Mouse (Mus musculus): ENCODE measurements around the gene Brf1.
A peak's percentile ranks its signal among the peaks of the same experiment; 100 is the strongest.

The Brf1 gene

DNA sequence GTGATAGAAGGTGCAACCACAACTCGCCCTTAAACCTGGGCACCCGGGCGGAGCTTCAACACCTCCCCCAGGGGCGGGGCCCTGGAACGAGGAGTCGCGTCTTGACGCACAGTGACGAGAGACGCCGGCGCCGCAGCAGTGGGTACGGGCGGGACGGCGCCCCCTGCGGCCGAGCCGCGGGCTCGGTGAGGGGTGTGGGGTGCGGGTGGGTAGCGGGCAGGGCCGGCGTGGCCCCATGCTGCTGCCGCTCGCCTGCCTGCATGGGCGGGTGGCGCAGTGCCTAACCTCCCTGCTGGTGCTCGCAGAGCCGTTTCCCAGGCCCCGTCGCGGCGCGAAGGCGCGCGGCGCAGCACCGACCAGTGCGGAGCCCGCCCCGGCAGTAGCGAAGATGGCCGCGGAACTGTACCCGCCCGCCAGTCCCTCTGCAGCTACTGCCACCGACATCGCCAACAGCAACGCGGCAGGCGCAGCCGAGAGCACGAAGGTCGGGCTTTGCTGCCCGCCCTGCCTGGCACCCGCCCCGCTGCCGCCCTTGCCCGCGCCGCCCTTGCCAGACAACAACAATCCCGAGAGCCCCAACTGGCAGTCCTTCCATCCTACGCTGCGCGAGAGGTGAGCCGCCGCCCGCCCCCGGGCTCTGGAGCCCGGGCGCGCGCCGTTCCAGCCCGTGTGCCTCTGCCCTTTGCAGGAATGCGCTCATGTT lies 24.0 kb downstream of the Brf1 start, which contains the start of gene Btbd6:
Btbd6 (plus strand) TSS at position 112 of the 703 bp plus-strand sequence.
- peak; percentile 85 to 90 for DNase-seq (ENCODE audit: low spot score in 2 of 2)

DNA sequence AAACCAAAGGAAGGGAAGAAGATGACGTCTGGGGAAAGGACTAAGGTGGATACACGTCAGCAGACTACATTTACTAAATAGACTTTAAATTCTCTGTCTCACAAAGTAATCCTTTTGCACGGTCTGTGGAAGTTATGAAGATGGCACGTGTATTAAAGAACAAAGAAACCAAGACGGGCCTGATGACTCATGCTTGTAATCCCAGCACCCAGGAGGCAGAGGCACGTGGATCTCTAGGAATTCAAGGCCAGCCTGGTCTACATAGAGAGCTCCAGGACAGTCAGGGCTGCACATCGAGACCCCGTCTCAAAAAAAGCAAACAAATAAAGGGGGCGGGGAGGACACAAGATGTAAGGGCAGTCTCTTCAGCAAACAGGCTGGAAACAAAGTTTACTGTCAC lies 25.8 kb downstream of the Brf1 start:
- no peak for DNase-seq (ENCODE audit: low spot score in 2 of 2)

DNA sequence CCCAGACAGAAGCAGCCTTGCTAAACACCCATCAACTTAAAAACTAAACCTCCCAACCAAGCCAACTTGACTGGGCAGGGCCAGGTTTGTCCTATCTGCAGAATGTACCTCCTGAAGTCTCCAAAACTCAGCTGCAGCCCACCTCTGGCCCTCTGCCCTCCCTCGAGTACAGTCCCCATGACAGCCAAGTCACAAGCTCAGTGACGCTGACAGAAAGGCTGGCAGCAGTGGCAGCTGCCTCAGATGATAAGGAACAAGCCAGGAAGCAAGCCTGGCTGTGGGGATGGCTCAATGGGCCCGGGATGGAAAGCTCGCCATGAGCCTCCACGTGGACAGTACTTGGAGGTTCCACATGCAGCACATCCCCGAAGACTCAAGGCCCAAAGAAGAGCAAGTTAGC lies 30.9 kb downstream of the Brf1 start:
- DNase-seq (ENCODE audit: low spot score in 2 of 2), result no peak

DNA sequence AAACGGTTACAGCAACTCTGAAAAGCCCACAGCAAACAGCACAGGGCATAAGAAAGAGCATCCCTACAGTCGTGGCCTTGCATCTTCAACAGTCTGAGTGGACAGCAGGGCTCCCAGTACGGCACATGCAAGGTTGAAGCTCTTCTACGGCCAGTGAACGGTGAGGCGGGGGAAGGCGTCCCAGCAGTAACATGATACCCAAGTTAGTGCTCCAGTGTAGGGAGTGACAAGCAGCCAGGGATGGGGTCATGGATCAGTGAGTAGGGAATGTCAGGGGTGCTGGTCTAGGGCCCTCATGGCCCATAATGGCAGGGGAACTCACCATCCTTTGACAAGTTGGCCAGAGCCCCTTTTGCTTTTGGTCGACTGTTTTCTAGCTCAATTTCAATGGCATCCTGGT lies 31.6 kb downstream of the Brf1 start:
- no peak for DNase-seq (ENCODE audit: low spot score in 2 of 2)

DNA sequence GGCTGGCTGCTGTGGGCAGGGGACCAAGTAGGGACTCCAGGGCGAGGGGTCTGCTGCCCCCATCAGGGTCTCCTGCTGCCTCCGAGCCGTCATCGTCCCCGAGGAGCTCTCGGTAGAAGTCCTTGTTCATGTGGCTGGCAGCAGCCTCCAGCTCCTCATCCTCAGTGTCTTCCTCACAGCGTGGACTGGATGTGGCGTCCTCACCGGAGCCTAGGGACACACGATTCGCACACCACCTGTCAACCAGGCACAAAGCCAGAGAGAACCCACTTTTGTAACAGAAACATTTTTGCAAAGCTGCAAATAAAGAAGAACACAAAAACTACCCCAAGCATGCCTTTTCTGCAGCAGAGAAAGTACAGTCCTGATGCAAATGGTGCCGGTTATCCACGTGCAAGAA lies 34.7 kb downstream of the Brf1 start:
- DNase-seq (ENCODE audit: low spot score in 2 of 2), result no peak

DNA sequence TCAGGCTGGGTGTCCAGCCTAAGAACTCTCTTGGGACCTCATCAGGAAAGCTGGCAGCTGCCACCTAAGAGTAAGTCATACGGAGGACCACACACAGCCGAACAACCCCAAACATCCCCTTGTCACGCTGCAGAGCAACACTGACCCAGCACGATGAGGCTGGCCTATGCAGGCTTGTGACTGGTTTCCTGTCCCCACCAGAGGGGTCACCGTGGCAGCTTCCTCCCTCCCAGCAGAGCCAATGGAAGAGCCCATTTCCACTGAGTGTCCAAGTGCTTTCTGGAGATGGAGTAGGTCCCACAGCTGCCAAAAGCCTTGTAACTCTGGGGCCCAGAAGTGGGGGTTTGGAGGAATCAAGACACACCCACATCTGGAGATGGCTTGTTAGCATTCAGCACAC lies 38.6 kb downstream of the Brf1 start:
- no peak for DNase-seq (ENCODE audit: low spot score in 2 of 2)

DNA sequence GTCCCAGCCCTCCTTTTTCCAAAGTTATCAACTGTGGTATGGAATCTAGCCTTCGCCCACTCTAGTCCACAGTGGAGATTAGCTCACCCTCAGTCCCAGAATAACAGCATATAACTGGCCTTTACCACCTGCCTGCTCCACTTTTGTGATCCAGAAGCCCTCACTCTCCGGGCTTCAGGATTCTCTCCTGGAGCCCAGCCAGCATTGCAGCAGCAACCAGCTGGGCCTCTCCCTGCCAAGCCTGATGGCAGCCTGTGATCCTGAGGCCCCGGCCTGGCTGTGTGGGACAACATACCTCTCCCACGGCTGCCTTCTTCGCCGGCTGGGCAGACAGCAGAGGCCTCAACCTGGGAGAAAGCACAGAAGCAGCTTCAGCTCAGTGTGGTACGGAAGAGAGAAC lies 39.1 kb downstream of the Brf1 start:
- no peak for DNase-seq (ENCODE audit: low spot score in 2 of 2)

DNA sequence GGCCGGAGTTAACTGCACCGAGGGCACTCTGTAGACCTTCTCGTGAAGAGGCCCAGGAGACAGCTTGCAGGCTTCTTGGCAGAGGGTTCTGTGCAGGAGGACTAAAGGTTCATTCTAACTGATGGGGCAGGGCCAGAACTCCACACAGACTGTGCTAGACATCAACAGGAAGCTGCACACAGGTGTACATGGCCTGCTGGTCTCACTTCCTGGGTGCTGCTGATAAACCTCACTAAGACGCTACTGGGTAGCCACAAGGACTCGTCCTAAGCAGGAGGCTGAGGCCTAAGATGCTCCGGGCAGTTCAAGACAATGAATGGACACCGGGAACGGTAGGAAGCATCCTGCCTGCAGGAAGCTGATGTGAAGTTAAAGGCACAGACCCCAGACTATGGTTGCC lies 41.1 kb downstream of the Brf1 start:
- no peak for DNase-seq (ENCODE audit: low spot score in 2 of 2)

DNA sequence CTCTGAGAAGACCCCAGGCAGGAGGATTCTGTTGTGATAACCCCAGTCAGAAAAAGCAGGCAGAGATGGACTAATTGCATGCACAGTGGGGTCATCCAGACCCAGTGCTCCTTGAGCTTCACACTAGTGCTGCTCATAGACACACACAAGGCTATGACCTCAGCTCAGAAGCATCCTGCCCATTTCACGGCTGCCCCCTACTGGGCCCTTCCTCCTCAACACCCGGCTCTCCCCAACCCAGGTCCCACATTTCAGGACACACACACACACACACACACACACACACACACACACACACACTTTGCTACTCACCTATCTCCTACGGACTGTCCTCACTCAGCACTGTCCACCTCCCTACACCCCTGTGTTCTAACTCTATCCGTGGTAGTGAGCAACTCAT lies 42.2 kb downstream of the Brf1 start:
- peak in 1 of 2 experiments; percentile 48 for DNase-seq (ENCODE audit: low spot score in 2 of 2)

DNA sequence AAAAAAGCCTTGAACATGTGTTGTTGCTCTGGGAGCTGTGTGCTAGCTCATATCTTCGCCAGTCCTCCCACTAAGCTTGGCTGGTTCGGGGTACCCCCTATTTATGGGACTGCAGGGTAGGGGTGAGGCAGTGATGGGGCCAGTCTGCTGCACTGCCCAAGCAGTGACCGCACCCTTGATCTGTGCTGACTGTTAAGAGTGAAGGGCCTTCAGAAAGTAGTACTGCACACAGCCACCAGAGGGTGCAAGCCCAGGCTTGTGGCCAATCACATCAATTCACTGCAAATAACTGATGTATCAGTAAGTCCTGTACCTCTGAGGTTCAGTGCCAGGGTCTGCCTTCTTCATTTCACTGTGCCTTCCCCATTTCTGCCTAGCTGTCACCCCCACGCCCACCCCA lies 44.7 kb downstream of the Brf1 start:
- DNase-seq (ENCODE audit: low spot score in 2 of 2), result peak; percentile 71 to 81

DNA sequence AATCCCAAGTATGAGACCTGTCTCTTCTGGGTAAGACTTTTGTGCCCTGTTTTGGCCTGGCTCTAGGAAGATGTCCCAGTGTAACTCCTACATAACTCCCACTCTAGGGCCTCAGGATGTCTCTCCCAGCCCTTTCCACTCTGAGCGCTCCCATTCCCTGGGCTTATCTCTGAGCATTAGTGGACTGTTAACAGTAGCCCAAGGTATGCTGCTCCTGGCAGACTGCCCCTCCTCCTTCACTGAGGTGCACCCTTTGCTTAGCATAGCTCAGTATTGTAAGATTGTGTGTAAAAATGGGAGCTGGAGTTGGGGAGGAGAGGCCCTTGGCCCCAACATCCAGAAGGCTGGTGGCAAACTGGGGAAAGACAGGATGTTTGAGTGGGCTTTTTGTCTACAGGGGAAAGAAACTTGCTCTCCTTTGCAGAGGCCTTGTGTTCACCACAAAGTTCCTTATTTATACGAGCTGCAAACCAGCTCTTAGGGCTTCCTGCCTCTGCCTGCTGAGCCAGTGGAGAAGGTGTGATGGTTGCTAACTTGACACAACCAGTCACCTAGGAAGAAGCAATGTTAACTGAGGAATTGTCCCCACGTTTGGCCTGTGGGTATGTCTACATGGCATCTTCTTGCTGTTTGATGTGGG lies 47.5 kb downstream of the Brf1 start:
- no peak for DNase-seq (ENCODE audit: low spot score in 2 of 2)

DNA sequence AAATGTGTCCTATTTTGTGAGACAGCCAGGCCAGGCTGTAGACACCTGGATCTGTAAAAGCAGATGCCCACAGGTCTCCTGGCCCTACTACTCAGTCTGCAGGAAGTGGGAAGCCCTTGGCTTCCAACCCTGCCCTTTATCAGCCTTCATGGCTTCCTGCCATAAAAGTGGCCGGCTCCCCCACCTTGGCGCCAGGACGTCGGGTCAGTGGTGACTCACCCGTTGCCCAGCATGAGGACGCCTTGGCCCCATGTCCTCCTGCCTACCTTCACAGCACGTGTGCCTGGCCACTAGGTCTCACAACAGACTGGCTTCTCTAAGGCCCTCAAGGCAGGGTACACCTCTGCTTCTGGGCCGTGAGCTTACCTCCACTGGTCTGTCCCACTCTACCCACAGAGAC lies 48.1 kb downstream of the Brf1 start:
- peak; percentile 82 to 87 for DNase-seq (ENCODE audit: low spot score in 2 of 2)

DNA sequence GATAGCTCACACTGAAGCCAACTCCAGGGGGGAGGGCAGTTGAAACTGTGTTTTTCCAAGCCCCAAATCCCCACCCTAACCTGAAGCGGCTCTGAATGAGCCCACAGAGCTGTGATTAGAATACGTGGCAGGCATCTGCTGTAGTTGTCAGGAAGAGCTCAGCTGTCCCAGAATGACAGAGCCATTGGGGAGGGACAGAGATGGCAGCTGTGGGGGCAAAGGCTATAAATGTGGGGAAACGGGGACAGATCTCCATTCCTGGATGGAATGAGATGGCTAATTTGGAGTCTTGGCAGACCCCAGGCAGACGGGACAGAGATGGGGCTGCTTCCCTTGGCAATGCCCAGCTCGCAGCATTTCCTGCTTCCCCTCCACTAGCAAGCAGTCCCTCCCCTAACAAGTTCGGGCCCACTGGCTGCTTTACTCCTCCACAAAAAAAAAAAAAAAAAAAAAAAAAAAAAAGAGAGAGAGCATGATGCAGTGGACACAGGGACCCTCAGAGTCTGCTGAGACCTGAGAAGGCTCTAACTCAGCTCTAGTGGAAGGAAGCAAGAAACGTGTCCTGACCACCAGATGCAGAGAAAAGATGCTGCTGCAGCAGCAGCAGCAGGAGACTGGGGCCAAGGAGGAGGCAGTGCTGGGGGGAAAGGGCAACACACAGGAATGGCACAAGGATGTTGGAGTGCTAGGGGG lies 49.2 kb downstream of the Brf1 start:
- no peak for DNase-seq (ENCODE audit: low spot score in 2 of 2)

DNA sequence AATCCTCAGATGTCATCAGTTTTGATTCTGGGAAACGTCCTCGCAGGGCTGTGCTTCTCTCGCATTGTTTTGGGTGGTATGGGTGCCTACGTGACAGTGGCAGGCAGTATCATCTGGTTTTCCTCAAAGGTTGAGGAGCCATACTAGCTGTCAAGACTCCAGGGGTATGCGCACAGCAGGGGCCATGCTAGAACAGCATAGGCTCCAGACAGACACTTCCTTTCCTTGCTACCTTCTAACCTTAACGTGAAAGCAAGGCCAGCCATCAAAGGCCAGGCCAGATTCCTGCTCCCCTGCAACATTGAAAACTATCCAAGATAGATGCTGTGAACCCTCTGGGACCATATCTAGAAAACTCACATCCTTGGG lies 49.8 kb downstream of the Brf1 start:
- DNase-seq (ENCODE audit: low spot score in 2 of 2), result no peak

DNA sequence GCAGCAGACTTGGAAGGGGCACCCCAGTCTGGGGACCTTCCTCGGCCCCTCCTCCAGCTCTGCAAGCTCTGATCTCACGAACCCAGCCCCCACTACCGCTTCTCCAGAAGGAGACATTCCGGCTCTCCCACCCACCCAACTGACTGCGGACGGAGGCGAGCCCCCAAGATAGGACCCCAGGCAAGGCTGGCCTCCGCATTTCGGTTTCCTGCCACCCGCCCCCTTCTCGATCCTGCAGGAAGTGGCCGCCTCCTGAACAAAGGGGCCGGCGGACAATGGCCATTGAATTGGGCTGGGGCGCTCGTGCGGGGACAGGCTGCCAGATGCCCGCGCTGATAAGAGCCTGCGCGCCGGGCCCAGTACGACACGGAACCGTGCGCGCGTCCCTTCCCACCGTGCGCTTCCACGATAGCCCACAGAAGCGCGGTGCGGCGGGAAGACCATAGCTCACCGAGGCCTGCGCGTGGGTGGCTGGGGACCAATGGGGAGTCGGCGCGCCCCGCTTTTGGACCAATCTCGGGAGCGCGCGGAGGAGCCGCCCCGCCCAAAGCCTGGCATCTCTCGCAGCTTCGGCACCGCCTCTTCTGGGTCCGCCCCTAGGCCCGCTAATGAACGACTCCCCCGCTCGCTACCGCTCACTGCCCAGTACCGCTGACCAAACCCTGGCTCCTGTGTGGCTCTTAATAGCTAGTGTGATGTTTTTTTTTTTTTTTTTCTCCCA lies 50.3 kb downstream of the Brf1 start:
- DNase-seq (ENCODE audit: low spot score in 2 of 2), result peak; percentile 81 to 90

DNA sequence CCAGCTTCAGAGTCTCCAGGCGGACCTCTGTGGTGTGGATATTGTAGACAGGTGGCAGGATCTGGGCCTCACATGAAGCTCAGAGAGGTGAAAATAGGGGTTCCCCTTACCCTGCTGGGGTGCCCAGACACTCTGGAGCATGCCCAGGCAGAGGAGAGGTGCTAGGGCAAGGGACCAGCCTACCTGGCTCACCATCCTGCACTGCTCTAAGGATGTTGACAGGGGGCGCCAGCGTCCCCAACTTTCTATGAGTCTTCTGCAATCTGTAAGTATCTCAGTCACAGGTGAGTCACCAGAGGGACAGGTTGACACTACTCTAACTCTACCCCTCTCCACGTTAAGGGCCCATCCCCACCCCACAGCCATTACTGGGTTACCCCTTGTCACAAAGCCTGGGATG lies 53.2 kb downstream of the Brf1 start:
- DNase-seq (ENCODE audit: low spot score in 2 of 2), result no peak

DNA sequence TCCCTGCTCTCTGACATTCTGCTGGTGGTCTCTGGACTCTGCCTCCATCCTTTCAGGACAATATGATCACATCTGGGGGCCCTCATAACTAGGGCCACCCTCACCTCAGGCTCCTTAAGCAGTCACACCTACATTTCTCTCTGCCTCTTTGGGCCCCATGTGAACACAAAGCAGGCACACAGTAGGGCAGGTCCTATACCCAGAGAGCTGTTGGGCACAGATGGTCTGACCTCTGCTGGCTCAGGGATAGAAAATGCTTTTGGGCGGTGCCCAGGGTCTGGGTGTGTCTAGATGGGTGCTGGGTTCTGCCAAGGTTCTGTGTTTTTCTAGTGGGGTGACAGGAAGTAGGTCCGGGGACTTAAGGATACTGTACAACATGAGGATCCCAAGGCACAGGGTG lies 56.8 kb downstream of the Brf1 start:
- no peak for DNase-seq (ENCODE audit: low spot score in 2 of 2)

DNA sequence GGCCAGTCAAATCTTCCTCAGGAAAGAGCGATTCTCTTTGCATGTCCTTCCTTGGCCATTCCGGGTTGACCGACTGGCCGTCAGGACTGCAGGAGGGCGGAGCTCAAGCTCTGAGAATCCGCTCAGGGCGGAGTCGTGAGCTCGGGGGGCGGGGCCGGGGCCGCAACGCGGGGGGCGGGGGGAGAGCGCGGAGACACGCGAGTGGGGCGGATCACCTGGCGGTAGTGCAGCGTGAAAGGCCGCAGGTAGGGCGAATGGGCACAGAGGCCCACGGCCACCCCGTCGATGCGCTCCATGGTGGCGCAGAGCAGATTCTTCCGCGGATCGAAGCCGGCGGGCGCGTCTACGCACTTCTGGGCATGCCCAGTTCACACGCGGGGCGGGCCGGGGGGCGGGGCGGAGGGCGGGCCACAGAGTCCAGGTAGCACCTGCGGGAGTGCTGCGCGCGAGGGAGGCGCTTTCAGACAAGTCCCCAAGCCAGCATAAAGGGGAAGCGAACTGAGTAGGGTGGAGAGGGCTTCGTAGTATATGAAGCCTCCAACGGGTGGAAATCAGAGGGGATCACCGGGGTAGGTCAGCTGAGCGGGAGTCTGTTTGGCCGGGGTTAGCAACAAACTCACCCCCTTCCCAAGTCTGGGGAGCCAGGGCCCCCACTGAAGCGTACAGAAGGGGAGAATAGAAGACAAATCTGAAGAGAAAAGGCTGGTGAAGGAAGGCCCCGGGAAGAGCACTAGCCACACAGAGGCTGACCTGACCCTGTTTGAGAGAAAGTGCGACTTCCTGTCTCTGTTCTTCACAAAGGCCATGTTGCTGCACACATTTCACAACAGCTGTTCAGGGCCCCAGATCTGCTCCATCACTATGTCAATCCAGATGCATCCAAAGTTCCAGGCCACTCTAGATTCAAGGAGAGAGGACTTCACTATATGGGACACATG lies 58.5 kb downstream of the Brf1 start, which contains the start of gene Nudt14:
Nudt14 (minus strand) TSS at position 349 of the 938 bp plus-strand sequence.
- peak; percentile 75 to 77 for DNase-seq (ENCODE audit: low spot score in 2 of 2)

DNA sequence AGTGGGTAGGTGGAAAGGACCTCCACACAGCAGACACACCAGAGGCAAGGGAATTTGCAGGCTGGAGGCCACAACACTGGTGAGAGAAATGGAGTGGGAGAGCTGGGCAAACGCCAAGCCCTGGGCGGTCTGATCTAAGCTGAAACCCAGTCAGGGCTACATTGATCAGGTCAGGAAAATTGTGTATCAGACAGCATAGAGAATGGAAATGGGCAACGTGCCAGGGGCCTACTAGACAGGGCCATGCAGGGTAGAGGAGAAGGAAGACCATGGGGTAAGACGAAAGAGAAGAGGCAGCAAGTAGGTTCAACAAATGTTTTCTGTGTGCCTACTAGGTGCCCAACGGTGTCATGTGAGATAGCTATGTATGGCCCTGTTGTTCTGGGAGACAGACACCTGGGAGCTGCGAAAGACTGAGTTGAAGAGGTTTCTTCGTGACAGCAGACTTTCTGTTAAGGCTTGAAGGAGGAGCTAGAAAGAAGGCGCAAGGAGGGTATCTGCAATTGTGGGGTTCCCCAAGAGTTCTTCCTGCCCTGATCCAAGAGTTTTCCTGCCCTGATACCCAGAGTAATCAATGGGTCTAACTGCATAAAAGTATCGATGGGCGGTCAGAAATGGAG lies 59.2 kb downstream of the Brf1 start:
- no peak for DNase-seq (ENCODE audit: low spot score in 2 of 2)

DNA sequence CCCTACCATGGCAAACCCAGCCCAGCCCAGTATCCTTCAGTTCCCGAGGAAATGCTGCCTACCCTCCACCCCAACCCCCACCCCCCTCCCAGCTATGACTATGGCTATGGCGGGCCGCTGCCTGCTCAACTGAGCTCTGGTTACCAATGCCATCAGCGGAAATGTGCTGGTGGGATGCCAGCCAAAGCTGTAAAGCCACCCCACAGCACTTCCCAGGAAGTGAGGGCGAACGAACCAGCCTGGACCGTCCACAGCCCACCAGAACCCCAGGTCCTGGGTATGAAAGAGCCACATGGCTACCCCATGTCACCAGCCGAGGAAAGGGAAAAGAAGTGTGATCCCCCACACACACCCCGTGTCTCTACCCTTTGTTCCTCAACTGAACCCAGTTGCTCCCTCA lies 59.8 kb downstream of the Brf1 start:
- no peak for DNase-seq (ENCODE audit: low spot score in 2 of 2)

DNA sequence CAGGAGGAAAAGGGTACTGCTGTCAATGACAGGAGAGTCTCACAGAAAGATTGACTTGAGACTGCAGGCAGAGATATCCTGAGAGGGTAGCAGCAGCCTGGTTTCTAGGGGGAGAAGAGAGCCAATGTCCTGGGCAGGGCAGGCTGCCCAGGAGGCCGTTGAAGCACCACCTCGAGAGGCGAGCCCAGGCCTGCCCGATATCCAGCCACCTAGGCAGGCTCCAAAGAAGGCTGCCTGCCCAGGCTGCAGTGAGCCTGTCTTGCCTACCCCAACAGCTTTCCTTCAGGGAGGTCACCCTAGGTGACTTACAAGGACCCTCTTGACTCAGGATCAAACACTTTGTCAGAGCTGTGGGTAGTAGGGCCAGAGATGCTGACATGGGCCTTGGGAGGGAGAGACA lies 60.3 kb downstream of the Brf1 start:
- no peak for DNase-seq (ENCODE audit: low spot score in 2 of 2)
